Mouse (Mus musculus) spleen, postnatal 0 days (tissue): ENCODE data around the gene Aspg. TPM values are rescaled to one million over a fixed set of nuclear protein-coding genes. Genes with fewer than 3 reads are reported as not detected.

Source experiments
- microRNA counts: library from miRNA; unstranded; fragments of <30 nt; microRNA quantifications from one replicate; lab custom pipeline; 2015
- polyA plus RNA-seq: library from polyadenylated mRNA; unstranded; fragments of >200 nt; fragmentation: Nextera tagmentation; extraction: Ambion mirVana; gene quantifications from 2 replicates; pipeline ENCODE4 v1.2.1, GENCODE M21; 2015

Gene Aspg
- 0.05 and 0.13 TPM in 2 replicates for polyA plus RNA-seq

DNA sequence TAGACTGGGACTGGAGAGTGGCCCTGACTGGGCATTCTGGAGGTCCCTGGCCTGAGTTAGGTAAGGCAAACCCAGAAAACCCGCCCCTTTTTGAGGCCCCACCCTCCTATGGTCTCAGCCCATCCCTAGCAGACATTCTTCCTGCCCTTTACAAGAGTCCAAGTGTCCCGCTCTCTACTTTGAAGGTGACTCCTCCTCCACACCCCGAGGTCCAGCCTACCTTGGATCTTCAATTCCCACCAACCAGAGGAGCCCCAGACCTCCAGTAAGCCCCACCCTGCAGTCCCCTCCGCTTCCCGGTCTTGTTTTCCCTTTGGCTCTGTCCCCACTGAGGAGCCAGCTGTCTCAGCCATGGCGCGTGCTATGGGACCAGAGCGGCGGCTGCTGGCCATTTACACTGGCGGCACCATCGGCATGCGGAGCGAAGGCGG lies at the start of gene Aspg:
Gene Aspg, plus strand, starts transcription at position 139 of the 431 bp plus-strand sequence.

GRCm38 (mm10) chr12:112145875-112146651 lies 39.6 kb downstream of the Aspg start, which contains the start of gene Kif26a:
TSS of gene Kif26a (plus strand) at chr12:112146208.

MicroRNA genes within 50 kb of the gene (microRNA counts, 519-probe panel; counts per million panel counts)
- microRNA mmu-miR-203 (lab: Ali Mortazavi, UCI), result 88.3 counts per million

Other genes starting within 250 kb of the Aspg start
- 4.9 and 7.1 TPM in 2 replicates for gene Ppp1r13b, start 198.6 kb upstream of the Aspg start, polyA plus RNA-seq
- 561 and 610 TPM in 2 replicates for gene Atp5mpl, start 139.7 kb upstream of the Aspg start, polyA plus RNA-seq
- gene Tdrd9, start 135.1 kb upstream of the Aspg start, polyA plus RNA-seq, result not detected in 2 replicates
- not detected in 2 replicates for gene Rd3l, start 125.4 kb upstream of the Aspg start, polyA plus RNA-seq
- gene Kif26a, start 39.5 kb downstream of the Aspg start, polyA plus RNA-seq, result 0.88 and 1.1 TPM in 2 replicates